Mouse (Mus musculus): ENCODE results near the gene Kpna4.

The Kpna4 gene

GRCm38 (mm10) chr3:69126509-69127345, at the start of gene Kpna4:
Gene Kpna4 (minus strand): TSS chr3:69127113.
- DNase-seq (ENCODE audit: low read depth, low spot score): peak; percentile 89

- DNase-seq (ENCODE audit: low read depth, low spot score): no peak
Observed at GRCm38 (mm10) chr3:69175229-69175628, 48.3 kb upstream of the Kpna4 start.

- no peak for DNase-seq (ENCODE audit: low read depth, low spot score)
Observed at GRCm38 (mm10) chr3:69171123-69171522, 44.2 kb upstream of the Kpna4 start.

GRCm38 (mm10) chr3:69169796-69170195, 42.9 kb upstream of the Kpna4 start:
- no peak for DNase-seq (ENCODE audit: low read depth, low spot score)

- no peak for DNase-seq (ENCODE audit: low read depth, low spot score)
Observed at GRCm38 (mm10) chr3:69168724-69169123, 41.8 kb upstream of the Kpna4 start.

GRCm38 (mm10) chr3:69163057-69163456, 36.1 kb upstream of the Kpna4 start:
- DNase-seq (ENCODE audit: low read depth, low spot score): no peak

- DNase-seq (ENCODE audit: low read depth, low spot score): no peak
Observed at GRCm38 (mm10) chr3:69160429-69160828, 33.5 kb upstream of the Kpna4 start.

- no peak for DNase-seq (ENCODE audit: low read depth, low spot score)
Observed at GRCm38 (mm10) chr3:69159501-69159900, 32.6 kb upstream of the Kpna4 start.

- DNase-seq (ENCODE audit: low read depth, low spot score): no peak
Observed at GRCm38 (mm10) chr3:69157886-69158285, 31.0 kb upstream of the Kpna4 start.

GRCm38 (mm10) chr3:69156484-69156883, 29.6 kb upstream of the Kpna4 start:
- DNase-seq (ENCODE audit: low read depth, low spot score): no peak

GRCm38 (mm10) chr3:69154691-69155090, 27.8 kb upstream of the Kpna4 start:
- DNase-seq (ENCODE audit: low read depth, low spot score): no peak

- DNase-seq (ENCODE audit: low read depth, low spot score): no peak
Observed at GRCm38 (mm10) chr3:69150921-69151320, 24.0 kb upstream of the Kpna4 start.

- DNase-seq (ENCODE audit: low read depth, low spot score): no peak
Observed at GRCm38 (mm10) chr3:69142372-69142994, 15.6 kb upstream of the Kpna4 start.

GRCm38 (mm10) chr3:69140851-69141250, 13.9 kb upstream of the Kpna4 start:
- no peak for DNase-seq (ENCODE audit: low read depth, low spot score)

GRCm38 (mm10) chr3:69136059-69136458, 9.1 kb upstream of the Kpna4 start:
- DNase-seq (ENCODE audit: low read depth, low spot score): no peak

- DNase-seq (ENCODE audit: low read depth, low spot score): no peak
Observed at GRCm38 (mm10) chr3:69130973-69131372, 4.1 kb upstream of the Kpna4 start.

GRCm38 (mm10) chr3:69127693-69128092, 780 bp upstream of the Kpna4 start:
- no peak for DNase-seq (ENCODE audit: low read depth, low spot score)

GRCm38 (mm10) chr3:69127346-69127678, 399 bp upstream of the Kpna4 start:
- DNase-seq (ENCODE audit: low read depth, low spot score): no peak

- DNase-seq (ENCODE audit: low read depth, low spot score): no peak
Observed at GRCm38 (mm10) chr3:69125891-69126508, 913 bp downstream of the Kpna4 start.

GRCm38 (mm10) chr3:69125461-69125860, 1.5 kb downstream of the Kpna4 start:
- DNase-seq (ENCODE audit: low read depth, low spot score): no peak

GRCm38 (mm10) chr3:69118827-69119226, 8.1 kb downstream of the Kpna4 start:
- DNase-seq (ENCODE audit: low read depth, low spot score): no peak

GRCm38 (mm10) chr3:69114760-69115159, 12.2 kb downstream of the Kpna4 start:
- no peak for DNase-seq (ENCODE audit: low read depth, low spot score)

- no peak for DNase-seq (ENCODE audit: low read depth, low spot score)
Observed at GRCm38 (mm10) chr3:69113956-69114355, 13.0 kb downstream of the Kpna4 start.

Measured in brain, embryonic 18.5 days (tissue).